Mouse (Mus musculus) ES-E14 (cell line): ENCODE results near the gene Erich3. TPM values are rescaled to one million over a fixed set of nuclear protein-coding genes. Genes with fewer than 3 reads are reported as not detected.

Experiments
- DNase-seq: peaks from one replicate; pipeline ENCODE4 v3.0.0-alpha.2; 2013; ENCODE audit warnings: low read depth, low spot score
- H3K27ac ChIP-seq: 2 replicates; pipeline ENCODE4 v1.5.1; 2012; ENCODE audit warnings: low read depth, mild to moderate bottlenecking, low read length, moderate library complexity, mixed read lengths; ENCODE audit not compliant: poor library complexity, insufficient read depth, severe bottlenecking
- H3K36me3 ChIP-seq: 2 replicates; pipeline ENCODE4 v1.6.1; 2012; ENCODE audit warnings: mild to moderate bottlenecking, low read length, moderate library complexity, mixed read lengths; ENCODE audit not compliant: control insufficient read depth, poor library complexity, insufficient read depth, severe bottlenecking
- H3K4me1 ChIP-seq, 2 experiments: fragments of 150-350 bp in 1 of 2; sonication (generic) in 1 of 2; 2 replicates each; pipeline ENCODE4 v1.6.1; 2012; ENCODE audit warnings: low read length in 2 of 2, mild to moderate bottlenecking in 1 of 2, mixed read lengths in 1 of 2; ENCODE audit not compliant: control insufficient read depth in 2 of 2, insufficient read depth in 2 of 2, poor library complexity in 1 of 2
- H3K4me3 ChIP-seq, 2 experiments: fragments of 150-350 bp in 1 of 2; sonication (generic) in 1 of 2; 2 replicates each; pipeline ENCODE4 v1.5.1; 2012; ENCODE audit warnings: low read length in 2 of 2, low read depth in 1 of 2, mild to moderate bottlenecking in 1 of 2, mixed read lengths in 1 of 2; ENCODE audit not compliant: insufficient read depth in 1 of 2, poor library complexity in 1 of 2, severe bottlenecking in 1 of 2
- H3K9ac ChIP-seq: 2 replicates; pipeline ENCODE4 v1.6.1; 2012; ENCODE audit warnings: low read depth, mild to moderate bottlenecking, low read length, mixed read lengths; ENCODE audit not compliant: poor library complexity, insufficient read depth, severe bottlenecking
- H3K9me3 ChIP-seq: fragments of 150-350 bp; sonication (generic); 2 replicates; pipeline ENCODE4 v1.6.1; 2012; ENCODE audit warnings: low read depth, mild to moderate bottlenecking, low read length; ENCODE audit not compliant: control insufficient read depth, insufficient read depth
- CHD2 ChIP-seq: IDR thresholded peaks from 2 replicates; pipeline ENCODE4 v1.6.1; 2014; ENCODE audit warnings: mild to moderate bottlenecking, low read depth, low read length, inconsistent platforms
- HCFC1 ChIP-seq: IDR thresholded peaks from 2 replicates; pipeline ENCODE4 v1.6.1; 2012; ENCODE audit warnings: low read length, inconsistent platforms, borderline replicate concordance; ENCODE audit not compliant: insufficient read depth
- MAFK ChIP-seq: IDR thresholded peaks from 2 replicates; pipeline ENCODE4 v1.6.1; 2014; ENCODE audit warnings: mild to moderate bottlenecking, low read depth, low read length, inconsistent platforms; ENCODE audit not compliant: insufficient read depth
- ZC3H11A ChIP-seq: IDR thresholded peaks from 2 replicates; pipeline ENCODE4 v1.6.1; 2012; ENCODE audit warnings: low read depth, mild to moderate bottlenecking, inconsistent platforms, low read length, borderline replicate concordance
- ZNF384 ChIP-seq: IDR thresholded peaks from 2 replicates; pipeline ENCODE4 v1.6.1; 2012; ENCODE audit warnings: low read depth, low read length, inconsistent platforms
- in situ Hi-C, 2 experiments: fragments of 600-800 bp; cut with MboI; formaldehyde crosslinking; loops; one replicate each; pipeline ENCODE4 v1.15.1; 2025; ENCODE audit warnings: low sequenced_read_pairs in 2 of 2, inconsistent platforms in 1 of 2; ENCODE audit not compliant: unreplicated experiment in 2 of 2
- total RNA-seq: library from RNA; depleted of rRNA; stranded (reverse); fragments of 300-350 nt; gene quantifications from 2 replicates; pipeline ENCODE4 v1.2.3, GENCODE M21; 2012

Gene Erich3
- total RNA-seq, 1 experiment, result 0.09 TPM

- no peak for TF ChIP-seq ZNF384
- TF ChIP-seq CHD2, result no peak
- no peak for TF ChIP-seq ZC3H11A
- no peak for TF ChIP-seq MAFK
- TF ChIP-seq HCFC1, result no peak
- in situ Hi-C loops, result no loop called here
- Histone ChIP-seq H3K9ac (no peak overlapping the region), H3K9me3 (no peaks in the 10 kb centered on the region), H3K27ac (no peak overlapping the region), H3K4me3 (no peak overlapping the region), H3K4me1 (no peaks in the 10 kb centered on the region), H3K36me3 (no peaks in the 10 kb centered on the region)
- DNase-seq, result no peak
These were observed 90.8 kb downstream of the Erich3 start for GRCm38 (mm10) chr3:154754505-154754904.

GRCm38 (mm10) chr3:154755225-154755624, 91.6 kb downstream of the Erich3 start:
- no peaks in the 10 kb centered on the region for H3K9me3 ChIP-seq
- H3K36me3 ChIP-seq, result no peaks in the 10 kb centered on the region
- no peaks in the 10 kb centered on the region for H3K4me1 ChIP-seq
- no peak for DNase-seq
- H3K27ac ChIP-seq, result no peak overlapping the region
- no peak for TF ChIP-seq MAFK
- TF ChIP-seq ZC3H11A, result no peak
- TF ChIP-seq CHD2, result no peak
- TF ChIP-seq HCFC1, result no peak
- no peak for TF ChIP-seq ZNF384
- H3K9ac ChIP-seq, result no peak overlapping the region
- no peak overlapping the region for H3K4me3 ChIP-seq
- in situ Hi-C loops, result no loop called here

GRCm38 (mm10) chr3:154758089-154758488, 94.4 kb downstream of the Erich3 start:
- no peaks in the 10 kb centered on the region for H3K4me1 ChIP-seq
- H3K9ac ChIP-seq, result no peak overlapping the region
- in situ Hi-C loops, result no loop called here
- TF ChIP-seq CHD2 (no peak), ZC3H11A (no peak), HCFC1 (no peak), MAFK (no peak), ZNF384 (no peak)
- no peak overlapping the region for H3K4me3 ChIP-seq
- H3K9me3 ChIP-seq, result no peaks in the 10 kb centered on the region
- H3K36me3 ChIP-seq, result no peaks in the 10 kb centered on the region
- H3K27ac ChIP-seq, result no peak overlapping the region
- DNase-seq, result no peak

- no peak overlapping the region for H3K9ac ChIP-seq
- TF ChIP-seq ZNF384 (no peak), HCFC1 (no peak), MAFK (no peak), ZC3H11A (no peak), CHD2 (no peak)
- H3K9me3 ChIP-seq, result no peaks in the 10 kb centered on the region
- H3K4me1 ChIP-seq, result no peaks in the 10 kb centered on the region
- in situ Hi-C loops, result no loop called here
- H3K27ac ChIP-seq, result no peak overlapping the region
- DNase-seq, result no peak
- H3K36me3 ChIP-seq, result no peaks in the 10 kb centered on the region
- H3K4me3 ChIP-seq, result no peak overlapping the region
These were observed 97.4 kb downstream of the Erich3 start for GRCm38 (mm10) chr3:154761108-154761507.

GRCm38 (mm10) chr3:154763374-154763773, 99.7 kb downstream of the Erich3 start:
- H3K27ac ChIP-seq, result no peak overlapping the region
- TF ChIP-seq ZNF384 (no peak), ZC3H11A (no peak)
- no peak for DNase-seq
- in situ Hi-C loops, result no loop called here
- H3K4me3 ChIP-seq, result no peak overlapping the region
- H3K9ac ChIP-seq, result no peak overlapping the region
- H3K9me3 ChIP-seq, result no peaks in the 10 kb centered on the region
- H3K36me3 ChIP-seq, result no peaks in the 10 kb centered on the region
- H3K4me1 ChIP-seq, result no peaks in the 10 kb centered on the region
